Mouse (Mus musculus): ENCODE results near the gene Pik3ip1. TPM values are rescaled to one million over a fixed set of nuclear protein-coding genes. Genes with fewer than 3 reads are reported as not detected.

Gene Pik3ip1
- polyA plus RNA-seq, 1 experiment from 2014 or later, result 7.0 TPM

DNA sequence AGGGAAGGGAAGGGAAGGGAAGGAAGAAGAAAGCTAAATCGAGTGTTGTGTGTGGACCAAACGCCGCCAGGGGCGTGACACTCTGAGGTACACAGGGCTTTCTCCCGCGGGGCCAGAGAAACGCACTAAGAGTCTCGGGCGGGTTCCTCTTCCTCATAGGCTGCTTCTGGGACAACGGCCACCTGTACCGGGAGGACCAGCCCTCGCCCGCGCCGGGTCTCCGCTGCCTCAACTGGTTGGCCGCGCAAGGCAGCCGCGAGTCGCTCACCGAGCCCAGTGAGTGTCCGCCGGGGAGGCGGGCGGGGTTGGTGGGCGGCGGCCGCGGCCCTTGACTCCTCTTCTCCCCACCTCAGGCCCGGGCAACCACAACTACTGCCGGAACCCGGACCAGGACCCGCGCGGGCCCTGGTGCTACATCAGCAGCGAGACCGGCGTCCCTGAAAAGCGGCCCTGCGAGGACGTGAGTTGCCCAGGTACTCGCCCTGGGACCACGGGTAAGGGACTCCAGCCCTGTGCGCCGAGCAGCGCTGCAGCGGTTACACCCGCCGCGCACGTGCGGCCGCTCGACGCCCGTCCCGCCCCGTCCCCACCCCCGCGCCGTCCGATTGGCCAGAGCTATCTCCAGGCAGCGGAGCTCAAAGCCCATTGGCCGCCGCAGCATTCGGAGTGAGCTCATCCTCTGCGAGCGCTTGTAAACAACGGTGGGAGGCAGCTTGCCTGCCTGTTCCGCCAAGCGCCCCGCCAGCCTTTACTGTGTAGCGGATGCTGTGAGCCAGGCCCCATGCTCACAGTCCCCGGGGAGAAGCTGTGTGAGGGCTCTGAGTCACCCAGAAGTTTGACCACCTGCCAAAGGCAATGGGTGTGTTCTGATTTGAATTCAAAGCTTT, 1.8 kb downstream of the Pik3ip1 start:
- H3K9me3 ChIP-seq (ENCODE audit: control insufficient read depth, low read length), result no peaks in the 10 kb centered on the region
- H3K9ac ChIP-seq (ENCODE audit: low read depth, low read length), result peak overlapping the region; percentile 64
- H3K4me1 ChIP-seq (ENCODE audit: control insufficient read depth, insufficient read depth, low read length), result peaks cover 23% of the 10 kb centered on the region
- WGBS, result under 1% methylated on average over 67 of the region's 75 CpGs
- H3K27ac ChIP-seq (ENCODE audit: low read depth, low read length), result peak overlapping the region; percentile 59; the same call in 1 of the 2 replicates
- ATAC-seq (ENCODE audit: low FRiP score, low TSS enrichment), result peak; percentile 96
- peak overlapping the region; percentile 52 for H3K4me3 ChIP-seq (ENCODE audit: low read length)
- peak overlapping the region; percentile 99 for H3K4me2 ChIP-seq (replicated peaks; ENCODE audit: low read depth, low read length)
- no peaks in the 10 kb centered on the region for H3K36me3 ChIP-seq (ENCODE audit: control insufficient read depth, insufficient read depth, low read length)
- H3K27me3 ChIP-seq (ENCODE audit: control insufficient read depth, insufficient read depth, low read length), result no peaks in the 10 kb centered on the region

DNA sequence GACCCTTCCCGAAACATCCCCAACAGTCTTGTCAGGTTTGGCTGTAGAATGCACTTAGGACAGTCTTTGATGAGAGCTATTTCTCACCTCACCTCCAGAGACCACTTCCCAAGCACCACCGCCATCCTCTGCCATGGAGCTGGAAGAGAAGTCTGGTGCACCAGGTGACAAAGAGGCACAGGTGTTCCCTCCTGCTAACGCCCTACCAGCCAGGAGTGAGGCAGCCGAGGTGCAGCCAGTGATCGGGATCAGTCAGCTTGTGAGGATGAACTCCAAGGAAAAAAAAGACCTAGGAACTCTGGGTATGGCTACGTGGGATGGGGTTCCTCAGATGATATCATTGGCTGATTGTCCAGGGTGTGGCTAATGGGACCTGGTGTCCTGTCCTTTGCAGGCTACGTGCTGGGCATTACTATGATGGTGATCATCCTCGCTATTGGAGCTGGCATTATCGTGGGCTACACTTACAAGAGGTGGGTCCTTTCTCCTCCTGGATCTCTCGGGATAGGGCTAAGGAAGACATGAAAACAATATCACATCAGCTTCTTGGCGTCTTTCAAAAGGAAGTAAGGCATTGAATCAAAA, 3.0 kb downstream of the Pik3ip1 start:
- no peak for ATAC-seq (ENCODE audit: low FRiP score, low TSS enrichment)

DNA sequence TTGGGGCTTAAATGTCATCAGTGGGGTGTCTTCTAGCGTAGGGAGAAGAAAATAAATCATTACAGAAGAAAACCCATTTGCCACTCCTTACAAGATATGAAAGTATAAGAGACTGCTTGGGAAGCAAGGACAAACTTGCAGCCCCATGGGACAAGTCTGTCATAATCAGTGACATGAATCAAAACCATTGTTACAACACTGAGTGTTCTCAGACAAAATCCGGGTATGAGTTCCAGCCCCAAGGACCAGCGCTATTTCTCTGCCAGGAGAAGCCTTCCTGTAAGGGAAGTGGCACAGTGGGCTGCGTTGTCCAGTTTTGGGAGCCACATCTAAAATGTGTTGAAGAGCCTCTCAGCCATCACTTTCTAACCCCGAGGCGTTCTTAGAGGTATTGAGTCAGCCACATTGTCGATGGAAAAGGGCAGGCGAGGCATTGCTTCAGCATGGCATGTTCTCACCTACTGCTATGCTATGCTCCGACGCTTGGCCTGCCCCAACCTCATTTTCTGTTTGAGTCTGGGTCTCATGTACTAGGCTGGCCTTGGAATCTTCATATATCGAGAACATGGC, 4.0 kb downstream of the Pik3ip1 start:
- Histone ChIP-seq H3K4me1 (ENCODE audit: control insufficient read depth, insufficient read depth, low read length) (peaks cover 33% of the 10 kb centered on the region), H3K27ac (ENCODE audit: low read depth, low read length) (no peak overlapping the region), H3K4me2 (replicated peaks; ENCODE audit: low read depth, low read length) (no peak overlapping the region), H3K4me3 (ENCODE audit: low read length) (no peak overlapping the region), H3K9me3 (ENCODE audit: control insufficient read depth, low read length) (no peaks in the 10 kb centered on the region), H3K9ac (ENCODE audit: low read depth, low read length) (no peak overlapping the region), H3K27me3 (ENCODE audit: control insufficient read depth, insufficient read depth, low read length) (no peaks in the 10 kb centered on the region), H3K36me3 (ENCODE audit: control insufficient read depth, insufficient read depth, low read length) (no peaks in the 10 kb centered on the region)
- WGBS, result 88% methylated on average over 11 of the region's 11 CpGs
- ATAC-seq (ENCODE audit: low FRiP score, low TSS enrichment), result no peak

More for the DNA sequence above, 3.0 kb downstream of the Pik3ip1 start:
- Histone ChIP-seq H3K4me1 (ENCODE audit: control insufficient read depth, insufficient read depth, low read length) (peaks cover 33% of the 10 kb centered on the region), H3K27me3 (ENCODE audit: control insufficient read depth, insufficient read depth, low read length) (no peaks in the 10 kb centered on the region), H3K36me3 (ENCODE audit: control insufficient read depth, insufficient read depth, low read length) (no peaks in the 10 kb centered on the region), H3K4me2 (replicated peaks; ENCODE audit: low read depth, low read length) (no peak overlapping the region), H3K27ac (ENCODE audit: low read depth, low read length) (no peak overlapping the region), H3K9ac (ENCODE audit: low read depth, low read length) (no peak overlapping the region), H3K9me3 (ENCODE audit: control insufficient read depth, low read length) (no peaks in the 10 kb centered on the region), H3K4me3 (ENCODE audit: low read length) (no peak overlapping the region)
- 89% methylated on average over 11 of the region's 11 CpGs for WGBS

- Histone ChIP-seq H3K9ac (ENCODE audit: low read depth, low read length) (no peak overlapping the region), H3K9me3 (ENCODE audit: control insufficient read depth, low read length) (no peaks in the 10 kb centered on the region), H3K27me3 (ENCODE audit: control insufficient read depth, insufficient read depth, low read length) (no peaks in the 10 kb centered on the region), H3K27ac (ENCODE audit: low read depth, low read length) (no peak overlapping the region), H3K36me3 (ENCODE audit: control insufficient read depth, insufficient read depth, low read length) (no peaks in the 10 kb centered on the region), H3K4me1 (ENCODE audit: control insufficient read depth, insufficient read depth, low read length) (peaks cover 33% of the 10 kb centered on the region), H3K4me2 (replicated peaks; ENCODE audit: low read depth, low read length) (no peak overlapping the region), H3K4me3 (ENCODE audit: low read length) (no peak overlapping the region)
- 42% methylated on average over 9 of the region's 9 CpGs for WGBS
- ATAC-seq (ENCODE audit: low FRiP score, low TSS enrichment), result no peak
Measured at GRCm38 (mm10) chr11:3334711-3335316, 4.6 kb downstream of the Pik3ip1 start.

GRCm38 (mm10) chr11:3335651-3336216, 5.5 kb downstream of the Pik3ip1 start:
- no peak overlapping the region for H3K4me3 ChIP-seq (ENCODE audit: low read length)
- no peak overlapping the region for H3K4me2 ChIP-seq (replicated peaks; ENCODE audit: low read depth, low read length)
- H3K27me3 ChIP-seq (ENCODE audit: control insufficient read depth, insufficient read depth, low read length), result no peaks in the 10 kb centered on the region
- no peak for ATAC-seq (ENCODE audit: low FRiP score, low TSS enrichment)
- no peak overlapping the region for H3K27ac ChIP-seq (ENCODE audit: low read depth, low read length)
- H3K9ac ChIP-seq (ENCODE audit: low read depth, low read length), result no peak overlapping the region
- WGBS, result 40% methylated on average over 11 of the region's 11 CpGs
- no peaks in the 10 kb centered on the region for H3K9me3 ChIP-seq (ENCODE audit: control insufficient read depth, low read length)
- peaks cover 33% of the 10 kb centered on the region for H3K4me1 ChIP-seq (ENCODE audit: control insufficient read depth, insufficient read depth, low read length)
- no peaks in the 10 kb centered on the region for H3K36me3 ChIP-seq (ENCODE audit: control insufficient read depth, insufficient read depth, low read length)

- peaks cover 33% of the 10 kb centered on the region for H3K4me1 ChIP-seq (ENCODE audit: control insufficient read depth, insufficient read depth, low read length)
- no peak overlapping the region for H3K27ac ChIP-seq (ENCODE audit: low read depth, low read length)
- no peaks in the 10 kb centered on the region for H3K27me3 ChIP-seq (ENCODE audit: control insufficient read depth, insufficient read depth, low read length)
- no peak overlapping the region for H3K4me2 ChIP-seq (replicated peaks; ENCODE audit: low read depth, low read length)
- 87% methylated on average over 3 of the region's 3 CpGs for WGBS
- H3K9ac ChIP-seq (ENCODE audit: low read depth, low read length), result no peak overlapping the region
- no peak overlapping the region for H3K4me3 ChIP-seq (ENCODE audit: low read length)
- H3K9me3 ChIP-seq (ENCODE audit: control insufficient read depth, low read length), result no peaks in the 10 kb centered on the region
- H3K36me3 ChIP-seq (ENCODE audit: control insufficient read depth, insufficient read depth, low read length), result peaks cover 1% of the 10 kb centered on the region; the same call in 1 of the 2 replicates
- ATAC-seq (ENCODE audit: low FRiP score, low TSS enrichment), result no peak
Measured at GRCm38 (mm10) chr11:3336602-3337001, 6.4 kb downstream of the Pik3ip1 start.

- no peak overlapping the region for H3K4me2 ChIP-seq (replicated peaks; ENCODE audit: low read depth, low read length)
- peaks cover 4% of the 10 kb centered on the region; the same call in 1 of the 2 replicates for H3K36me3 ChIP-seq (ENCODE audit: control insufficient read depth, insufficient read depth, low read length)
- H3K9ac ChIP-seq (ENCODE audit: low read depth, low read length), result peak overlapping the region; percentile 34
- no peaks in the 10 kb centered on the region for H3K9me3 ChIP-seq (ENCODE audit: control insufficient read depth, low read length)
- no peaks in the 10 kb centered on the region for H3K27me3 ChIP-seq (ENCODE audit: control insufficient read depth, insufficient read depth, low read length)
- 13% methylated on average over 12 of the region's 12 CpGs for WGBS
- peaks cover 26% of the 10 kb centered on the region for H3K4me1 ChIP-seq (ENCODE audit: control insufficient read depth, insufficient read depth, low read length)
- ATAC-seq (ENCODE audit: low FRiP score, low TSS enrichment), result peak; percentile 39; the same call in 1 of the 2 replicates
- peak overlapping the region; percentile 74; the same call in 1 of the 2 replicates for H3K27ac ChIP-seq (ENCODE audit: low read depth, low read length)
- H3K4me3 ChIP-seq (ENCODE audit: low read length), result no peak overlapping the region
Measured at GRCm38 (mm10) chr11:3337173-3337955, 7.2 kb downstream of the Pik3ip1 start.

DNA sequence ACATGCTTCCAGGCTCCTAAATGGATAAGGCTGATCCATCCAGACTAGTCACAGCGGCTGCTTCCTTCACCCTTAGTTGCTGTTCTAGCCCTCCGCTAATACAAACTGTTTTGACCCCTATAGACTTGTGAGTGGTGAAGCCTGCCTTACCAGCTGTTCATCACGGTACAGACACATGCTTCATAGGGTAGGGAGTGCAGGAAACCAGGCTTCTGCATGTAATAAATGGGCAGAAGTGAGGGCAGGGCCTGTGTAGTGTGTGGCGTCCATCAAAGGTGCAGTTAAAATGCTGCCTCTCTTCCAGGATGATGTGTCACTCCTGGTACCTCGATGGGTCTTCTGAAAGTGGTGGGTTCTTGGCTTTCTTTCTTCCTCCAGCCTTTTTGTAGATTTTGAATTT, 7.8 kb downstream of the Pik3ip1 start:
- Histone ChIP-seq H3K4me1 (ENCODE audit: control insufficient read depth, insufficient read depth, low read length) (peaks cover 22% of the 10 kb centered on the region), H3K36me3 (ENCODE audit: control insufficient read depth, insufficient read depth, low read length) (peaks cover 4% of the 10 kb centered on the region; the same call in 1 of the 2 replicates), H3K4me3 (ENCODE audit: low read length) (no peak overlapping the region), H3K27me3 (ENCODE audit: control insufficient read depth, insufficient read depth, low read length) (no peaks in the 10 kb centered on the region), H3K9me3 (ENCODE audit: control insufficient read depth, low read length) (no peaks in the 10 kb centered on the region), H3K4me2 (replicated peaks; ENCODE audit: low read depth, low read length) (no peak overlapping the region), H3K27ac (ENCODE audit: low read depth, low read length) (no peak overlapping the region), H3K9ac (ENCODE audit: low read depth, low read length) (no peak overlapping the region)
- ATAC-seq (ENCODE audit: low FRiP score, low TSS enrichment), result no peak
- WGBS, result 53% methylated on average over 5 of the region's 5 CpGs
